Mouse (Mus musculus): ENCODE measurements around the gene Usp29. TPM values are rescaled to one million over a fixed set of nuclear protein-coding genes. Genes with fewer than 3 reads are reported as not detected.

Gene Usp29
- total and polyA plus RNA-seq, 2 experiments, result 0.09 TPM; not detected in 1

DNA sequence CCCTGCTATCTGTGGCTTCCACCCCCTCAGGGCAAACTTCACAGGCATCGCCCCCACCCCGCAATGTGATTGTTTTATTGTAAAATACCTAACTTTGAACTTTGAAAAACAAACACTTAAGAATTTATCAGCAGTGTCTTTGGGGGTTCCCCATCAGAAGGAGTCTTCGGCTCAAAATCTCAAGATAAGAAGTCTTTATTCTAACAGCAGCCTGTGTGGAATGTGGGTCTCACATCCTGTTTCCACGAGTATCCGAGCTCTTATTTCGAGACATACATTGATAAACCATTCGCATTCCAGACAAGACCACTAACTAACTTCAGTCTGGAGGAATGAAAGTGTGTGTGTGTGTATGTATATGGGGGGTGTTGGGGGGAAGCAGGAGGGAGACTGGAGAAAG is 180.1 kb downstream of the Usp29 start:
- Histone ChIP-seq H3K79me2 (ENCODE audit: control insufficient read depth, insufficient read depth, low read length) (no peaks in the 10 kb centered on the region), H3K27me3 (ENCODE audit: control insufficient read depth, insufficient read depth, low read length) (no peaks in the 10 kb centered on the region), H3K4me3 (ENCODE audit: insufficient read depth, low read depth, low read length) (no peak overlapping the region), H3K9ac (ENCODE audit: low read depth, low read length) (no peak overlapping the region), H3K27ac (replicated peaks; ENCODE audit: insufficient read depth, low read depth, low read length) (no peak overlapping the region), H3K36me3 (ENCODE audit: control insufficient read depth, insufficient read depth, low read length) (no peaks in the 10 kb centered on the region), H3K4me1 (ENCODE audit: control insufficient read depth, insufficient read depth, low read length) (no peaks in the 10 kb centered on the region)
- TF ChIP-seq CTCF (IDR thresholded peaks at IDR 0.05; ENCODE audit: low read depth, low read length) (no peak), POLR2A (IDR thresholded peaks at IDR 0.05; ENCODE audit: extremely low read depth, insufficient read depth, low read length) (no peak)
- no peak for DNase-seq (ENCODE audit: extremely low read depth, low read depth, low spot score)
- WGBS, result 47% methylated on average over 7 of the region's 7 CpGs

DNA sequence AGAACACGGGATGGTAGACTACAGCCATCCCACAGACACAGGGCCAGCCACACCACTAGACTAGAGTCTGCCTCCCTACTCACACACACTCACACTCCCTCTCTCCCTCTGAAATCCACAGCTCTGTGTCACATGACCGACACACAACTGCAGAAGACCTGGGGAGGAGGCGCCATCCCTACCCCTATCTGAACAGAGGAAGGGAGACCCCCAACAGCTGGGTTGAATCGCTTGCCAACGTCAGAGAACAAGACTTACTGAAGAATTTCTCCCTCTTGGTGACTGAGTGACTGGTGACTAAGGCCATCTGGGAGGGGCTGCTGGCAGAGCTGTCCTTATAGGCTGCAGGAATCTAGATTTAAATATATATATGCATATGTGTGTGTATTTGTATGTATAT is 181.4 kb downstream of the Usp29 start:
- no peak overlapping the region for H3K27ac ChIP-seq (replicated peaks; ENCODE audit: insufficient read depth, low read depth, low read length)
- H3K4me3 ChIP-seq (ENCODE audit: insufficient read depth, low read depth, low read length), result no peak overlapping the region
- no peak for DNase-seq (ENCODE audit: extremely low read depth, low read depth, low spot score)
- no peaks in the 10 kb centered on the region for H3K27me3 ChIP-seq (ENCODE audit: control insufficient read depth, insufficient read depth, low read length)
- no peak for TF ChIP-seq POLR2A (IDR thresholded peaks at IDR 0.05; ENCODE audit: extremely low read depth, insufficient read depth, low read length)
- TF ChIP-seq CTCF (IDR thresholded peaks at IDR 0.05; ENCODE audit: low read depth, low read length), result no peak
- H3K4me1 ChIP-seq (ENCODE audit: control insufficient read depth, insufficient read depth, low read length), result no peaks in the 10 kb centered on the region
- no peak overlapping the region for H3K9ac ChIP-seq (ENCODE audit: low read depth, low read length)
- H3K79me2 ChIP-seq (ENCODE audit: control insufficient read depth, insufficient read depth, low read length), result no peaks in the 10 kb centered on the region
- WGBS, result 84% methylated on average over 5 of the region's 5 CpGs
- H3K36me3 ChIP-seq (ENCODE audit: control insufficient read depth, insufficient read depth, low read length), result no peaks in the 10 kb centered on the region

DNA sequence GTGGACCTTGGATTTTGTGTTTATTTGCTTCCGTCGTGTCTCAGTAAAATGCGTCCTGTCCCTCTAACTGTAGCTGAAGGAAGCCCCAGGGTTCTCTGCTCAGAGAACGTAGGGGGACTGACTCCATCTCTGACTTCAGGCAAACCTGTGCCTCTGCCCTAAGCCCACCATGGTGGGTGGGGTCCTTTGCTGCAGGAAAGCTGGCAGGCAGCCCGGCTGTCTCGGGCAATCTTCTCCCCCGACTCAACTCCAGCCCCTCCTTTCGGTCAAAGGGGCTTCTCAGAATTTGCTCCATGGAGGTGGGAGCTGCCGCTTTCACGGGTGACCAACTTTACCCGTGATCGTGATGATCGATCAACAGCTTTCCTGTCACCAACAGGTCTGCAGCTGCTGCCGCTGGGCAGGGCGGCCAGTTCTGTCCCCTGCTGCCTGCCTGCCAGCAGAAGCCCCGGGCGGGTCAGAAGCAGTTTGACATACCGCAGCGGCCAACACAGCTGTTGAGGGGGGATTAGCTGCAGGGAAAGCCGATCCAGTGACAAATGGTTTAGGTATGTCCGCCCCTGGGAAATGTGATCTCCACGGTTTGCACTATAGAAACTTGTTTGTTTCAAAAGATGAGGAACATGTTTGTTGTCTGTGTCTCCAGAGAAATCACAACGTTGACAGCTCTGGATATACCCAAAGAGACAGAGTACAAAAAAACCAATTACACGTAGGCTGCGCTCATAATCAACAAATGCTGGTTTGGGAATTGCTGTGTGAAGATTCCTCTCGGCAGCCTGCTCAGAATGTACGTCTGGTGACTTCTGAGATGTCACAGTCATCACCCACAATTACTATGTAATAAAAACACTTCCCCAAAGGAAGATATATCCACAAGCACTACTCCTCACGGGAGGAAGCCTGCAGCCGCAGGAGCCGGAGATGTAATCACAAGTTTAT is 183.3 kb downstream of the Usp29 start:
- Histone ChIP-seq H3K36me3 (ENCODE audit: control insufficient read depth, insufficient read depth, low read length) (no peaks in the 10 kb centered on the region), H3K4me3 (ENCODE audit: insufficient read depth, low read depth, low read length) (no peak overlapping the region), H3K9ac (ENCODE audit: low read depth, low read length) (no peak overlapping the region), H3K4me1 (ENCODE audit: control insufficient read depth, insufficient read depth, low read length) (no peaks in the 10 kb centered on the region), H3K79me2 (ENCODE audit: control insufficient read depth, insufficient read depth, low read length) (no peaks in the 10 kb centered on the region), H3K27ac (replicated peaks; ENCODE audit: insufficient read depth, low read depth, low read length) (no peak overlapping the region), H3K27me3 (ENCODE audit: control insufficient read depth, insufficient read depth, low read length) (no peaks in the 10 kb centered on the region)
- WGBS, result 21% methylated on average over 30 of the region's 30 CpGs
- DNase-seq (ENCODE audit: extremely low read depth, low read depth, low spot score), result no peak
- TF ChIP-seq POLR2A (IDR thresholded peaks at IDR 0.05; ENCODE audit: extremely low read depth, insufficient read depth, low read length) (no peak), CTCF (IDR thresholded peaks at IDR 0.05; ENCODE audit: low read depth, low read length) (no peak)

- Histone ChIP-seq H3K4me1 (ENCODE audit: control insufficient read depth, insufficient read depth, low read length) (no peaks in the 10 kb centered on the region), H3K27me3 (ENCODE audit: control insufficient read depth, insufficient read depth, low read length) (no peaks in the 10 kb centered on the region), H3K9ac (ENCODE audit: low read depth, low read length) (no peak overlapping the region), H3K79me2 (ENCODE audit: control insufficient read depth, insufficient read depth, low read length) (no peaks in the 10 kb centered on the region), H3K4me3 (ENCODE audit: insufficient read depth, low read depth, low read length) (no peak overlapping the region), H3K36me3 (ENCODE audit: control insufficient read depth, insufficient read depth, low read length) (no peaks in the 10 kb centered on the region), H3K27ac (replicated peaks; ENCODE audit: insufficient read depth, low read depth, low read length) (no peak overlapping the region)
- TF ChIP-seq POLR2A (IDR thresholded peaks at IDR 0.05; ENCODE audit: extremely low read depth, insufficient read depth, low read length), result no peak
- TF ChIP-seq CTCF (IDR thresholded peaks at IDR 0.05; ENCODE audit: low read depth, low read length), result no peak
- no peak for DNase-seq (ENCODE audit: extremely low read depth, low read depth, low spot score)
- 70% methylated on average over 5 of the region's 5 CpGs for WGBS
Observed at GRCm38 (mm10) chr7:6917126-6917525, 186.7 kb downstream of the Usp29 start.

- Histone ChIP-seq H3K79me2 (ENCODE audit: control insufficient read depth, insufficient read depth, low read length) (no peaks in the 10 kb centered on the region), H3K27me3 (ENCODE audit: control insufficient read depth, insufficient read depth, low read length) (no peaks in the 10 kb centered on the region), H3K4me3 (ENCODE audit: insufficient read depth, low read depth, low read length) (no peak overlapping the region), H3K9ac (ENCODE audit: low read depth, low read length) (no peak overlapping the region), H3K36me3 (ENCODE audit: control insufficient read depth, insufficient read depth, low read length) (no peaks in the 10 kb centered on the region), H3K4me1 (ENCODE audit: control insufficient read depth, insufficient read depth, low read length) (no peaks in the 10 kb centered on the region), H3K27ac (replicated peaks; ENCODE audit: insufficient read depth, low read depth, low read length) (no peak overlapping the region)
- TF ChIP-seq POLR2A (IDR thresholded peaks at IDR 0.05; ENCODE audit: extremely low read depth, insufficient read depth, low read length) (no peak), CTCF (IDR thresholded peaks at IDR 0.05; ENCODE audit: low read depth, low read length) (peak; percentile 77)
- DNase-seq (ENCODE audit: extremely low read depth, low read depth, low spot score), result peak; percentile 49
- WGBS, result 6% methylated on average over 10 of the region's 10 CpGs
Observed at GRCm38 (mm10) chr7:6918267-6918666, 187.9 kb downstream of the Usp29 start.
